Mouse (Mus musculus) lung, embryonic 16.5 days (tissue): Measurements from ENCODE around the gene Lsm3. TPM values are rescaled to one million over a fixed set of nuclear protein-coding genes. Genes with fewer than 3 reads are reported as not detected.
"Not testable (repeated sequence)": the region's sequence is repeated elsewhere in the genome, so short reads cannot be mapped to it uniquely, and the experiment has no call there.

Source experiments
- ATAC-seq: fragments of 200-750 bp; cut with Nextera tagmentation; 2 replicates; pipeline ENCODE4 v1.8.0; 2017; ENCODE audit warnings: low read depth, mild to moderate bottlenecking, moderate library complexity
- H3K27ac ChIP-seq: fragments of 300-500 bp; sonication (generic); 2 replicates; pipeline ENCODE4 v1.5.1; 2014; ENCODE audit warnings: mild to moderate bottlenecking, control low read depth, low read length
- H3K27me3 ChIP-seq: fragments of 300-500 bp; sonication (generic); 2 replicates; pipeline ENCODE4 v1.6.1; 2014; ENCODE audit warnings: low read depth, low read length, mixed read lengths; ENCODE audit not compliant: control insufficient read depth, insufficient read depth
- H3K36me3 ChIP-seq: fragments of 300-500 bp; sonication (generic); 2 replicates; pipeline ENCODE4 v1.6.1; 2014; ENCODE audit warnings: low read length; ENCODE audit not compliant: control insufficient read depth, insufficient read depth
- H3K4me1 ChIP-seq: fragments of 300-500 bp; sonication (generic); replicated peaks from 2 replicates; pipeline ENCODE4 v1.6.1; 2014; ENCODE audit warnings: low read length, mixed read lengths; ENCODE audit not compliant: control insufficient read depth, insufficient read depth
- H3K4me2 ChIP-seq: fragments of 300-500 bp; sonication (generic); 2 replicates; pipeline ENCODE4 v1.6.1; 2014; ENCODE audit warnings: low read depth, low read length, control low read depth
- H3K4me3 ChIP-seq: fragments of 300-500 bp; sonication (generic); 2 replicates; pipeline ENCODE4 v1.5.1; 2014; ENCODE audit warnings: mild to moderate bottlenecking, low read length, control low read depth
- H3K9ac ChIP-seq: fragments of 300-500 bp; sonication (generic); 2 replicates; pipeline ENCODE4 v1.6.1; 2014; ENCODE audit warnings: low read length, control low read depth
- H3K9me3 ChIP-seq: fragments of 300-500 bp; sonication (generic); 2 replicates; pipeline ENCODE4 v1.6.1; 2016; ENCODE audit warnings: low read length; ENCODE audit not compliant: control insufficient read depth
- WGBS: fragments of 180-500 bp; shearing (Covaris S2); extraction: QIAGEN DNeasy Blood & Tissue Kit; methylation state at CpG from one replicate; pipeline ENCODE4 v1.1.7; 2014; 5-methylcytosine and 5-hydroxymethylcytosine counted together
- polyA plus RNA-seq: library from polyadenylated mRNA; unstranded; fragments of >200 nt; fragmentation: Nextera tagmentation; extraction: Ambion mirVana; gene quantifications from 2 replicates; pipeline ENCODE4 v1.2.1, GENCODE M21; 2015

Gene Lsm3
- 245 and 255 TPM in 2 replicates for polyA plus RNA-seq

DNA sequence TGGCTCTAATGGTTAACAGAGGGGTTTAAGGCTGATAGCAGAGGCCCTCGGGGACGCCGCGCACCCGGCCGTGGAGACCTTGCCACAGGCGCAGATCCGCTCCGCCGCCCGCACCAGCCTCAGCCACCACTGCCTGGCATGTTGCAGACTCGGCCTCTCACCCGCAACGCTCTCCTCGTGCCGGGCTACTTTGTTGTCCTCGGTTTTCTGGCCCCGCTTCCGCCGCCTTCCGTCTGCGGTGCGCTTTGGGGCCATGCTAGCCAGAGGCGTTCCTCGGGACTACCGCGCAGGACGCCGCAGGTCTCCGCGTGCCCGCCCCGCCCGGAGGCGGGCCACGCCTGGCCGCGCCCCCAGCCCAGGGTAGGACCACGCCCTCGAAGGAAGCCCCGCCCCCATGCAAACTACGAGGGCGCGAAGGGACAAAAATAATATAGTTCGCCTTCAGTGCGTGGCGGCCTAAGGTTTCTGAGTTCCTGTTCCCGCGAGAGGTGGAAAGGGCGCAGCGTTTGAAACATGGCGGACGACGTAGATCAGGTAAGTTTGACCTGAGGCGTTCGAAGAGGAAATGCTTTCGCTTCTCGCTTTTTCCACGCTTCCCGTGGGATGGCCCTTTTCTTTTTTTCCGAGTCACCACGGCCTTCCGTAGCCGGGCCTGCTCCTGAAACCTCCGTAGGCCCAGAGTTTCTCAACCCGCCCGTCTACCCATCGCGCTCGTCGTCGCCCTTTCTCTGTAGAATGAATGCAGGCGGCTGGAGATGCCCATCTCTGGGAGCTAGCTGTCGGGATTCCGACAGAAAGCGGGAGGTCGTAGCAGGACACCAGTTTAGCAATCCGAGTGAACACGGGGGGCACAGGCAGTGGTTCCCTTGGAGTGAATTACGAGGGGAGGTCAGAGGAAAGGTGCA, at the start of gene Lsm3, which contains the start of gene Xpc:
Gene Lsm3 (plus strand): TSS at position 384 of the 905 bp plus-strand sequence.
Gene Xpc (minus strand): TSS at position 344 of the 905 bp plus-strand sequence.
- Histone ChIP-seq H3K27me3 (no peaks in the 10 kb centered on the region), H3K9me3 (no peaks in the 10 kb centered on the region), H3K27ac (peak within 1 kb of the TSS; percentile 70), H3K9ac (peak within 1 kb of the TSS; percentile 93), H3K36me3 (peaks cover 18% of the 10 kb centered on the region), H3K4me3 (peak within 1 kb of the TSS; percentile 76), H3K4me2 (peak within 1 kb of the TSS; percentile 81), H3K4me1 (peaks cover 16% of the 10 kb centered on the region)
- WGBS = under 1% methylated on average over 80 of the region's 80 CpGs
- ATAC-seq = peak; percentile 99

DNA sequence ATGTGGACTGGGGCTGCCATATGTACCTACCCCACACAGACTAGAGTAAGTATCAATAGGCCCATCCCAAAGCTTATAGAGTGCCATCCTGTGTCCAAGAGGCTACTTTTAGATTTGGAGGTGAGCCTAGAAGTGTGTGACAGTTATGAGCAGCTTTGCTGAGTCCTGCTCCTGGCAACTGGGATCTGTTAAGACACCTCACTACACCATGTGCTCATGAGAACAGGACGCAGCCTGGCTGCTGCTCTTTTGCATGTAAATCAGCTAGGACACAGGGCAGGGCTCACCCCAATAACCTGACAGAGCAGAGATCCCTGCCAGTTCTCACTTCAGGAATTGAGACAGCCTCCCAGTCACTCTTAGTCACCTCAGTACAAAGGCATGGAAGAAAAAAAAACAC, 48.6 kb upstream of the Lsm3 start:
- Histone ChIP-seq H3K4me3 (no peak overlapping the region), H3K27ac (no peak overlapping the region), H3K9ac (no peak overlapping the region), H3K4me1 (peaks cover 1% of the 10 kb centered on the region), H3K9me3 (no peaks in the 10 kb centered on the region), H3K27me3 (no peaks in the 10 kb centered on the region), H3K36me3 (peaks cover 18% of the 10 kb centered on the region), H3K4me2 (no peak overlapping the region)
- no peak for ATAC-seq
- WGBS = 83% methylated on average over 1 of the region's 1 CpGs

DNA sequence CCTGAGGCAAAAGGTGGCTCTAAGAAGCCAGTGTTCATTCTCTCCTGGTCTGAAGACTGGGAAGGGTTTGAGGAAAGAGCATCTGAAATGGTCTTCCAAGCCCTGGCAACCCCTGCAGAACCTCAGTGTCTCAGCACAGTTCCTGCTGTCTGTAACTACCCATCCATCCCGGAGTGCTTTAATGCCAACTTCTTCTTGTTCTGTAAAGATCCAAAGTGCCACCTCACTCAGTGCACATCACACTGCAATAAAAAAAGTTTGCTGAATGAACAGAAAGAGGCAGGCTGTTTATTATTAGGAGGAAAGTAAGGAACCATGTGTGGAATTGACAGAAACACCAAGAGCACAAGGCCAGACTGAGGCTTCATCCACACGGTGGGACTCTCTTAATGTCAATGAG, 45.0 kb upstream of the Lsm3 start:
- Histone ChIP-seq H3K4me3 (no peak overlapping the region), H3K4me1 (peaks cover 15% of the 10 kb centered on the region), H3K27ac (no peak overlapping the region), H3K4me2 (no peak overlapping the region), H3K36me3 (peaks cover 6% of the 10 kb centered on the region; the same call in 1 of the 2 replicates), H3K9ac (no peak overlapping the region), H3K27me3 (no peaks in the 10 kb centered on the region), H3K9me3 (no peaks in the 10 kb centered on the region)
- ATAC-seq = no peak
- 77% methylated on average over 2 of the region's 2 CpGs for WGBS

DNA sequence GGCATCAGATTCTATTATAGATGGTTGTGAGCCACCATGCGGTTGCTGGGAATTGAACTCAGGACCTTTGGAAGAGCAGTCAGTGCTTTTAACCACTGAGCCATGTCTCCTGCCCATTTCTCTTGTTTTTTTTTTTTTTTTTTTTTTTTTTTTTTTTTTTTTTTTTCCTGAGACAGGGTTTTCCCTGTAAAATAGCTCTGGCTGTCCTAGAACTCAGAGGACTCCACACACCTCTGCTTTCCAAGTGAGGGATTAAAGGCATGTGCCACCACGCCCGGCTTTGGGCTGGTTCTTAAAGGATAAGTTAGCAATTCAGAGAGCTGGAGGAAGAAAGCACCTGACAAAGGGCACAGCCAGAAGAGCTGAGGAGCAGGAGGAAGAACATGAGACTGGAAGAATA, 44.3 kb upstream of the Lsm3 start:
- H3K9ac ChIP-seq, ATAC-seq, H3K4me2 ChIP-seq, H3K4me3 ChIP-seq, H3K9me3 ChIP-seq, H3K27me3 ChIP-seq, H3K27ac ChIP-seq, H3K36me3 ChIP-seq: not testable (repeated sequence)
- H3K4me1 ChIP-seq = peaks cover 15% of the 10 kb centered on the region
- 87% methylated on average over 3 of the region's 3 CpGs for WGBS

DNA sequence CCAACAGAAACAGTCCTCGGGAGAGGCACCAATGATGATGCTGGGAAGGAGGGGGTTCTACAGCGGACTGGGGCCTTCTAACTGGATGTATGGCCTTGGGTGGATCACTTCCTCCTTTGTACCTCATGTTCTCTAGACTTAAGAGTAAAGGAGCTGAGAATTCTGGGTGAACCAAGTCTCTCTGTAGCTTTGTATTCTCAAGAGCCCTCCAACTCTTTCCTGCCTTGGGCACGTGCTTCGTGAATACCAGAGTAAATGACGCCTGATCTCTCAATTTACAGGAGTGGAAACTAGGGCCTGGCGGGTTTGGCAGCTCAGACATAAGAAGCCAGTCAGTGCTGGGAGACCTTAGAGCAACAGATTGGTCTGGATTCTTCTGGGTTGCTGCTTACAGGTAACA, 43.4 kb upstream of the Lsm3 start:
- H3K9me3 ChIP-seq = no peaks in the 10 kb centered on the region
- H3K4me1 ChIP-seq = peaks cover 15% of the 10 kb centered on the region
- H3K4me2 ChIP-seq = peak overlapping the region; percentile 59
- peak overlapping the region; percentile 87 for H3K4me3 ChIP-seq
- 0 out of 2 replicates have a peak, but pooled peaks cover 1% of the 10 kb centered on the region for H3K36me3 ChIP-seq
- H3K27ac ChIP-seq = peak overlapping the region; percentile 77
- H3K9ac ChIP-seq = peak overlapping the region; percentile 87
- 19% methylated on average over 6 of the region's 6 CpGs for WGBS
- ATAC-seq = no peak
- no peaks in the 10 kb centered on the region for H3K27me3 ChIP-seq

DNA sequence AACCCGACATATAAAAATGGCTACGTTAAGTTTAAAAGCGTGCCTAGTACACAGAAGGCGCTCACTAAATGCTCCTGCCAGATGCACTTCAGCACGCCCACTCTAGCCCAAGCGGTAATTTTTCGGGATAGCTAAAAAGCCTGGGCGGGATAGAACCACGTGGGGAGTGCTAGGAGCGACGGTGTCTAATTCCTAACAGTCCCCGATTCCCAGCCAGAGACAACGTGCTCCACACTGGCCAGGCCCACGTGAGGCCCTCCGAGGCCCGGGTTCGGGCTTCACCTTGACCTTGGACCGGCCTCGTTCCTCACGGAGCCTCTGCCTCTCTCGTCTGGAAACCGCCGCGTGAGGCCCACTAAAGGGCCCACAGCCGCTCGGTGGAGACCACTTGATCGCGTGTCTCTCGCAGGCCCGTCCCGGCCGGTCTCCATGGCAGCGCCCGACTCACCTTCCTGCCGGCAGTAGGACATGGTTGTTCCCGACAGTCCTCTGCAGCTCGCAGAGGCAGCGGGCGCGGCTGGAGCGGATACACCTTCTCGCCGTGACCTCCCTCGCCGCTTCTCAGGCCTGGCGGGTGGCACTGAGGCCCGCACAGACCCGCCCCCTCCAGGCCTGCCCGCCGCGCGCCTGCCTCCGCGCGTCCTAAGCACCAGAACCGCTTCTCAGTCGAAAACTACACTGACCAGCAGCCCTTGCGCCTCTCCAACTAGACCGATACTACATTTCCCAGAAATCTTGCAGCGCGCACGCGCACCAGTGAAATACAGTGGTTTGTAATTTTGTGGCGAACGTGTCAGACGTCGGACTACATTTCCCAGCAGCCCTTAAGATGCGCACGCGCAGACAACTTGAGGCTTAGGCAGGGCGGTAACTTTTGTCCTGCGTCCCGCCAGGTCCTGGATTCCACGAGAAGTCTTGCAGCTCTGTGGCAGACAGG, 42.6 kb upstream of the Lsm3 start, which contains the start of the genes Chchd4 and Tmem43:
Gene Chchd4 (minus strand): TSS at position 679 of the 937 bp plus-strand sequence.
Gene Tmem43 (plus strand): TSS at position 836 of the 937 bp plus-strand sequence.
- ATAC-seq = peak; percentile 97
- under 1% methylated on average over 74 of the region's 74 CpGs for WGBS
- Histone ChIP-seq H3K27me3 (no peaks in the 10 kb centered on the region), H3K27ac (peak within 1 kb of the TSS; percentile 77), H3K9ac (peak within 1 kb of the TSS; percentile 87), H3K4me1 (peaks cover 15% of the 10 kb centered on the region), H3K4me2 (peak within 1 kb of the TSS; percentile 79), H3K36me3 (0 out of 2 replicates have a peak, but pooled peaks cover 2% of the 10 kb centered on the region), H3K9me3 (no peaks in the 10 kb centered on the region), H3K4me3 (peak within 1 kb of the TSS; percentile 87)

DNA sequence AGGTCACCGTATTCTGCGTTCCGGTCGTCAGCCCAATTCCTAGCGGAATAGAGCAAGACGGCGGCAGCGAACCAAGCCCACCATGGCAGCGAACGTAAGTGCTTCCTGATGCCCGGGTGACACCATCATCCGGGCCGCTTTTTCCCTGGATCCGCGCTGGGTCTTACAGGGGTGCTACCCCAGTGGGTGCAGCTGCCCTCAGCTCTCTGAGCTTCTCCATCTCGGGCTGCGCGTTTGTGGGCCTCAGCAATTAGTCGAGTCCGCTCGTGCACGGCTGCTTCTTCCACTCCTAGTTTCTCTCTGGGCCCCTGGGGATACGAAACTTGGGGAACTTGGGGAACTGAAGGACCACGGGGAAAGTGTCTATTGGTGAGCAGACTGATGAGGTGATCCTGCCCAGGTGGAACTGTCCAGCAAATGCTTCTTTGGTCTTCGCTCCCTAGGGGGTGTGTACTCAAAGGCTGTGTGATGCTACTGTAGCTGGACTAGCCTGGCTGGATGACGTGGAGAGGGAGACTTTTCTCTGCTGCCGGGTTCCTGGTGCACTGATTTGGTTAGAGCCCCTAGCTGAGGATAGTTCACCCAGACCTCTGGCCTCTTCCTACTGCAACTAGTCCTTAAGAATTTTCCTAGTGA, 41.8 kb upstream of the Lsm3 start:
- no peaks in the 10 kb centered on the region for H3K27me3 ChIP-seq
- 0% methylated on average over 27 of the region's 27 CpGs for WGBS
- peaks cover 15% of the 10 kb centered on the region for H3K4me1 ChIP-seq
- peak overlapping the region; percentile 54 for H3K27ac ChIP-seq
- H3K9me3 ChIP-seq = no peaks in the 10 kb centered on the region
- peak; percentile 42 for ATAC-seq
- peak overlapping the region; percentile 84 for H3K9ac ChIP-seq
- H3K36me3 ChIP-seq = peaks cover 6% of the 10 kb centered on the region; the same call in 1 of the 2 replicates
- peak overlapping the region; percentile 87 for H3K4me3 ChIP-seq
- peak overlapping the region; percentile 79 for H3K4me2 ChIP-seq

DNA sequence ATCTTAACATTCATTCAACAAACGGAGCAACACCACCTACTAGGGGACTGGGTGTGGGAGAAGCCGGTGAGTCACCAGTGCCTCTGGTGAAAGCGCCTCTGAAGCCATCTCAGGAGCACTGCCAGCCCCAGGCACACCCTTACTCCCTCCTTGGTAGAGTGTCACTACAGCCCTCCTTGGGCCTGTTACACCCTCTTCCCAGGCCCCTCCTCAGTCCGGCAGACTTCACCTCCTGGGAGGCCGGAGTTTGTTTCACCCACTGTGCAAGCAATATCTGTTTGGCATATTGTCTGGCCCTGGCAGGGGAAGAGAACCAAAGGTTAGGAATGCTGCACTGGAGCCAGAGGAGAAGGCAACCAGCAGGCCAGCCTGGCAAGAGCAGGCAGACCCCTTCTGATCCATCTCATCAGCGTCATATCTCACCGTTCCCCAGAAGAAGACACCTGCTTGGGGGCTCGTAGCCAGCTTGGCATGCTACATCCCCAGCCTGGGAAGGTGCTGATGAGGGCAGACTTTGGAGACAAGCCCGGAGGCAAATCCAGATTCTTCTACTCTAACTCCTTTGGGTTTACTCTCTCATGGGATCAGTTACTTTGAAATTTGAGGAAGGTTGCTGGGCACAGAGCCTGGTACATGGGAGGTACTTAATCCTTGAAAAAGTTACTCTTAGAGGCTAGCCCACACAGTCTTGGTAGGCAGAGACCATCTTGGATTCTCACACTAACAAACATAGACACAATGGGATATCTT, 41.1 kb upstream of the Lsm3 start:
- Histone ChIP-seq H3K4me2 (peak overlapping the region; percentile 79), H3K36me3 (peaks cover 13% of the 10 kb centered on the region; the same call in 1 of the 2 replicates), H3K27me3 (no peaks in the 10 kb centered on the region), H3K9me3 (no peaks in the 10 kb centered on the region), H3K27ac (no peak overlapping the region), H3K9ac (peak overlapping the region; percentile 84), H3K4me1 (peaks cover 15% of the 10 kb centered on the region), H3K4me3 (peak overlapping the region; percentile 87)
- no peak for ATAC-seq
- WGBS = 40% methylated on average over 9 of the region's 9 CpGs
